Mouse (Mus musculus) intestine, embryonic 14.5 days (tissue): ENCODE data around the gene Actn1. TPM values are rescaled to one million over a fixed set of nuclear protein-coding genes. Genes with fewer than 3 reads are reported as not detected.

ENCODE experiments used
- ATAC-seq: fragments of 200-750 bp; cut with Nextera tagmentation; replicated peaks from 2 replicates; pipeline ENCODE4 v1.8.0; 2017; ENCODE audit warnings: low read depth, moderate number of reproducible peaks, moderate TSS enrichment, moderate library complexity; ENCODE audit not compliant: low FRiP score, low TSS enrichment
- DNase-seq: peaks from one replicate; pipeline ENCODE4 v3.0.0-alpha.2; 2018; ENCODE audit warnings: low spot score
- H3K27ac ChIP-seq: fragments of 300-500 bp; sonication (generic); 2 replicates; pipeline ENCODE4 v1.5.1; 2014; ENCODE audit warnings: low read depth, mild to moderate bottlenecking, control low read depth
- H3K27me3 ChIP-seq: fragments of 300-500 bp; sonication (generic); replicated peaks from 2 replicates; pipeline ENCODE4 v1.6.1; 2014; ENCODE audit warnings: low read length, control low read depth; ENCODE audit not compliant: control insufficient read depth, insufficient read depth
- H3K36me3 ChIP-seq: fragments of 300-500 bp; sonication (generic); 2 replicates; pipeline ENCODE4 v1.6.1; 2014; ENCODE audit warnings: low read length, control low read depth; ENCODE audit not compliant: control insufficient read depth, insufficient read depth
- H3K4me1 ChIP-seq: fragments of 300-500 bp; sonication (generic); replicated peaks from 2 replicates; pipeline ENCODE4 v1.6.1; 2014; ENCODE audit warnings: low read length, control low read depth, mixed read lengths; ENCODE audit not compliant: control insufficient read depth, insufficient read depth
- H3K4me2 ChIP-seq: fragments of 300-500 bp; sonication (generic); 2 replicates; pipeline ENCODE4 v1.6.1; 2014; ENCODE audit warnings: low read length
- H3K4me3 ChIP-seq: fragments of 300-500 bp; sonication (generic); 2 replicates; pipeline ENCODE4 v1.5.1; 2014; ENCODE audit warnings: low read depth, low read length, control low read depth, mixed read lengths
- H3K9ac ChIP-seq: fragments of 300-500 bp; sonication (generic); 2 replicates; pipeline ENCODE4 v1.6.1; 2014; ENCODE audit warnings: mild to moderate bottlenecking, low read length
- H3K9me3 ChIP-seq: fragments of 300-500 bp; sonication (generic); 2 replicates; pipeline ENCODE4 v1.6.1; 2016; ENCODE audit warnings: low read length, control low read depth; ENCODE audit not compliant: control insufficient read depth
- WGBS: fragments of 180-500 bp; shearing (Covaris S2); extraction: QIAGEN DNeasy Blood & Tissue Kit; methylation state at CpG from one replicate; pipeline ENCODE4 v1.1.7; 2014; 5-methylcytosine and 5-hydroxymethylcytosine counted together
- polyA plus RNA-seq: library from polyadenylated mRNA; unstranded; fragments of >200 nt; fragmentation: Nextera tagmentation; extraction: Ambion mirVana; gene quantifications from 2 replicates; pipeline ENCODE4 v1.2.1, GENCODE M21; 2014

Actn1 gene
- polyA plus RNA-seq, 1 experiment from 2014 or later, result 68.6 TPM

DNA sequence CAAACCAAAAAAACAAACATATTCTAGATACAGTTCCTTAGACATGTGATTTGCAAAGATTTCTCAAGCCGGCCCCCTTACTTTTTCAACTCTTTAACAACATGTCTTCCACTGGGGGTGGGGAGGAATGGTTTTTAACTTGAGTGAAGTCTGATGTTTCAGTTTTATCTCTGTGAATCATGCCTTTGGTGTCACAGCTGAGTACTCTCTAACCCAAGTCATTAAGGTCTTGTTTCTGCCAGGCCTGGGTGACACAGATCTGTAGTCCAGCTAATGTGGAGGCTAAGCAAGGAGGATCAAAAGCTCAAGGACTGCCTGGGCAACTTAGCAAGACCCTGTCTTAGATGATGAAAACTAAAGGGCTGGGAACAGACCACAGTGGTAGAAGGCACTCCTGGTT, 141.6 kb downstream of the Actn1 start:
- H3K4me3 ChIP-seq, result no peak overlapping the region
- no peaks in the 10 kb centered on the region for H3K9me3 ChIP-seq
- no peak for ATAC-seq
- H3K27me3 ChIP-seq, result no peaks in the 10 kb centered on the region
- no peak for DNase-seq
- H3K36me3 ChIP-seq, result peaks cover 13% of the 10 kb centered on the region
- H3K4me2 ChIP-seq, result no peak overlapping the region
- 97% methylated on average over 1 of the region's 1 CpGs for WGBS
- no peak overlapping the region for H3K27ac ChIP-seq
- H3K9ac ChIP-seq, result no peak overlapping the region
- peaks cover 29% of the 10 kb centered on the region for H3K4me1 ChIP-seq

Other genes starting within 250 kb of the Actn1 start
- 159 and 165 TPM in 2 replicates for gene Zfp36l1, start 147.4 kb downstream of the Actn1 start, polyA plus RNA-seq
- gene Dcaf5, start 176.2 kb upstream of the Actn1 start, polyA plus RNA-seq, result 11.4 and 11.6 TPM in 2 replicates
- gene Exd2, start 202.7 kb upstream of the Actn1 start, polyA plus RNA-seq, result 29.4 and 36.5 TPM in 2 replicates